Mouse (Mus musculus) stomach, embryonic 14.5 days (tissue): Measurements from ENCODE around the gene Wdfy2. TPM values are rescaled to one million over a fixed set of nuclear protein-coding genes. Genes with fewer than 3 reads are reported as not detected.

ENCODE experiments used
- ATAC-seq: fragments of 200-750 bp; cut with Nextera tagmentation; 2 replicates; pipeline ENCODE4 v1.8.0; 2017; ENCODE audit warnings: low read depth, moderate TSS enrichment; ENCODE audit not compliant: insufficient number of reproducible peaks, insufficient read depth, low FRiP score
- H3K27ac ChIP-seq: fragments of 300-500 bp; sonication (generic); 2 replicates; pipeline ENCODE4 v1.5.1; 2014; ENCODE audit warnings: mild to moderate bottlenecking, low read length, moderate library complexity, mixed read lengths
- H3K27me3 ChIP-seq: fragments of 300-500 bp; sonication (generic); 2 replicates; pipeline ENCODE4 v1.6.1; 2014; ENCODE audit warnings: low read length, control low read depth, mixed read lengths; ENCODE audit not compliant: control insufficient read depth, insufficient read depth
- H3K36me3 ChIP-seq: fragments of 300-500 bp; sonication (generic); 2 replicates; pipeline ENCODE4 v1.6.1; 2014; ENCODE audit warnings: mild to moderate bottlenecking, control low read depth, low read length, moderate library complexity, mixed read lengths; ENCODE audit not compliant: control insufficient read depth, insufficient read depth
- H3K4me1 ChIP-seq: fragments of 300-500 bp; sonication (generic); 2 replicates; pipeline ENCODE4 v1.6.1; 2014; ENCODE audit warnings: low read length, control low read depth, mixed read lengths; ENCODE audit not compliant: control insufficient read depth, insufficient read depth
- H3K4me2 ChIP-seq: fragments of 300-500 bp; sonication (generic); replicated peaks from 2 replicates; pipeline ENCODE4 v1.6.1; 2014; ENCODE audit warnings: low read depth, low read length, control low read depth
- H3K4me3 ChIP-seq: fragments of 300-500 bp; sonication (generic); 2 replicates; pipeline ENCODE4 v1.5.1; 2014; ENCODE audit warnings: low read depth, low read length, control low read depth
- H3K9ac ChIP-seq: fragments of 300-500 bp; sonication (generic); replicated peaks from 2 replicates; pipeline ENCODE4 v1.6.1; 2014; ENCODE audit warnings: low read depth, mild to moderate bottlenecking, control low read depth, low read length, moderate library complexity, mixed read lengths
- H3K9me3 ChIP-seq: fragments of 300-500 bp; sonication (generic); 2 replicates; pipeline ENCODE4 v1.6.1; 2016; ENCODE audit warnings: low read depth, low read length, control low read depth; ENCODE audit not compliant: control insufficient read depth
- WGBS: fragments of 180-500 bp; shearing (Covaris S2); extraction: QIAGEN DNeasy Blood & Tissue Kit; methylation state at CpG from one replicate; pipeline ENCODE4 v1.1.7; 2014; 5-methylcytosine and 5-hydroxymethylcytosine counted together
- polyA plus RNA-seq: library from polyadenylated mRNA; unstranded; fragments of >200 nt; fragmentation: Nextera tagmentation; extraction: Ambion mirVana; gene quantifications from 2 replicates; pipeline ENCODE4 v1.2.1, GENCODE M21; 2014

The Wdfy2 gene
- 9.4 and 10.6 TPM in 2 replicates for polyA plus RNA-seq

GRCm38 (mm10) chr14:62837641-62838252, at the start of gene Wdfy2:
Wdfy2 (plus strand) TSS chr14:62837678.
- peak within 1 kb of the TSS; percentile 68 for H3K4me2 ChIP-seq
- peak within 1 kb of the TSS; percentile 90 for H3K4me3 ChIP-seq
- no peaks in the 10 kb centered on the region for H3K27me3 ChIP-seq
- peak within 1 kb of the TSS; percentile 64 for H3K9ac ChIP-seq
- H3K36me3 ChIP-seq = no peaks in the 10 kb centered on the region
- H3K27ac ChIP-seq = peak within 1 kb of the TSS; percentile 30; the same call in 1 of the 2 replicates
- ATAC-seq = no peak; the same call in 1 of the 2 replicates
- no peaks in the 10 kb centered on the region for H3K9me3 ChIP-seq
- 0 out of 2 replicates have a peak, but pooled peaks cover 2% of the 10 kb centered on the region for H3K4me1 ChIP-seq
- under 1% methylated on average over 40 of the region's 49 CpGs for WGBS

GRCm38 (mm10) chr14:62789282-62789681, 48.2 kb upstream of the Wdfy2 start:
- Histone ChIP-seq H3K4me3 (no peak overlapping the region), H3K27ac (no peak overlapping the region), H3K36me3 (no peaks in the 10 kb centered on the region), H3K9me3 (no peaks in the 10 kb centered on the region), H3K4me1 (no peaks in the 10 kb centered on the region), H3K9ac (no peak overlapping the region), H3K27me3 (no peaks in the 10 kb centered on the region), H3K4me2 (no peak overlapping the region)
- 78% methylated on average over 4 of the region's 4 CpGs for WGBS
- no peak for ATAC-seq

GRCm38 (mm10) chr14:62795719-62796118, 41.8 kb upstream of the Wdfy2 start:
- WGBS = 51% methylated on average over 7 of the region's 7 CpGs
- no peaks in the 10 kb centered on the region for H3K36me3 ChIP-seq
- H3K27me3 ChIP-seq = no peaks in the 10 kb centered on the region
- H3K27ac ChIP-seq = no peak overlapping the region
- no peak overlapping the region for H3K4me3 ChIP-seq
- no peak for ATAC-seq
- H3K9ac ChIP-seq = no peak overlapping the region
- no peaks in the 10 kb centered on the region for H3K9me3 ChIP-seq
- no peaks in the 10 kb centered on the region for H3K4me1 ChIP-seq
- no peak overlapping the region for H3K4me2 ChIP-seq

GRCm38 (mm10) chr14:62798608-62799101, 38.8 kb upstream of the Wdfy2 start:
- Histone ChIP-seq H3K4me2 (peak overlapping the region; percentile 28), H3K9me3 (no peaks in the 10 kb centered on the region), H3K9ac (no peak overlapping the region), H3K27me3 (no peaks in the 10 kb centered on the region), H3K4me1 (no peaks in the 10 kb centered on the region), H3K4me3 (no peak overlapping the region), H3K27ac (no peak overlapping the region), H3K36me3 (no peaks in the 10 kb centered on the region)
- WGBS = under 1% methylated on average over 4 of the region's 4 CpGs
- no peak for ATAC-seq

- Histone ChIP-seq H3K4me3 (no peak overlapping the region), H3K4me2 (no peak overlapping the region), H3K36me3 (no peaks in the 10 kb centered on the region), H3K27me3 (no peaks in the 10 kb centered on the region), H3K27ac (no peak overlapping the region), H3K4me1 (no peaks in the 10 kb centered on the region), H3K9me3 (no peaks in the 10 kb centered on the region), H3K9ac (no peak overlapping the region)
- ATAC-seq = no peak
- WGBS = 74% methylated on average over 3 of the region's 3 CpGs
These were observed 36.7 kb upstream of the Wdfy2 start for GRCm38 (mm10) chr14:62800791-62801190.

GRCm38 (mm10) chr14:62803204-62803603, 34.3 kb upstream of the Wdfy2 start:
- H3K27me3 ChIP-seq = no peaks in the 10 kb centered on the region
- H3K4me3 ChIP-seq = no peak overlapping the region
- no peaks in the 10 kb centered on the region for H3K9me3 ChIP-seq
- no peak overlapping the region for H3K27ac ChIP-seq
- ATAC-seq = no peak
- H3K36me3 ChIP-seq = no peaks in the 10 kb centered on the region
- H3K9ac ChIP-seq = no peak overlapping the region
- 47% methylated on average over 5 of the region's 5 CpGs for WGBS
- no peak overlapping the region for H3K4me2 ChIP-seq
- H3K4me1 ChIP-seq = no peaks in the 10 kb centered on the region

- no peak overlapping the region for H3K4me3 ChIP-seq
- no peaks in the 10 kb centered on the region for H3K27me3 ChIP-seq
- H3K9ac ChIP-seq = no peak overlapping the region
- no peak overlapping the region for H3K27ac ChIP-seq
- WGBS = 42% methylated on average over 3 of the region's 3 CpGs
- ATAC-seq = no peak
- no peaks in the 10 kb centered on the region for H3K4me1 ChIP-seq
- H3K36me3 ChIP-seq = no peaks in the 10 kb centered on the region
- no peak overlapping the region for H3K4me2 ChIP-seq
- no peaks in the 10 kb centered on the region for H3K9me3 ChIP-seq
These were observed 30.6 kb upstream of the Wdfy2 start for GRCm38 (mm10) chr14:62806921-62807320.

GRCm38 (mm10) chr14:62808661-62809523, 28.6 kb upstream of the Wdfy2 start:
- Histone ChIP-seq H3K27ac (no peak overlapping the region), H3K4me1 (no peaks in the 10 kb centered on the region), H3K27me3 (no peaks in the 10 kb centered on the region), H3K36me3 (no peaks in the 10 kb centered on the region), H3K4me2 (no peak overlapping the region), H3K9ac (no peak overlapping the region), H3K4me3 (no peak overlapping the region), H3K9me3 (no peaks in the 10 kb centered on the region)
- 48% methylated on average over 7 of the region's 7 CpGs for WGBS
- no peak for ATAC-seq
